Mouse (Mus musculus) adrenal gland, postnatal 4 days (tissue): ENCODE measurements at regions not wholly inside any gene's neighbourhood (a gene's known extent, or its start where the extent isn't known, plus 50 kb on each side); places are given as distances from the start of the nearest gene placed in this dataset.

Experiments
- DNase-seq, 2 experiments: peaks; one replicate each; pipeline ENCODE4 v3.0.0; 2021 to 2022; ENCODE audit warnings: low spot score in 2 of 2, mixed read lengths in 2 of 2

GRCm38 (mm10) chr17:54214804-54215203, 84.0 kb downstream of the Slc5a7 start:
- no peak for DNase-seq

GRCm38 (mm10) chr17:54201710-54202109, 97.1 kb downstream of the Slc5a7 start:
- DNase-seq = no peak

GRCm38 (mm10) chr17:54192231-54192573, 106.6 kb downstream of the Slc5a7 start:
- no peak for DNase-seq

- DNase-seq = no peak
Measured at GRCm38 (mm10) chr17:54191526-54192230, 107.2 kb downstream of the Slc5a7 start.

GRCm38 (mm10) chr17:54188997-54189553, 109.8 kb downstream of the Slc5a7 start:
- no peak for DNase-seq

GRCm38 (mm10) chr17:54182073-54182472, 116.8 kb downstream of the Slc5a7 start:
- no peak for DNase-seq

GRCm38 (mm10) chr17:54180563-54180962, 118.3 kb downstream of the Slc5a7 start:
- no peak for DNase-seq

- DNase-seq = no peak
Measured at GRCm38 (mm10) chr17:54170762-54171161, 128.1 kb downstream of the Slc5a7 start.

- no peak for DNase-seq
Measured at GRCm38 (mm10) chr17:54168039-54168438, 130.8 kb downstream of the Slc5a7 start.

- DNase-seq = no peak
Measured at GRCm38 (mm10) chr17:54162383-54162782, 136.5 kb downstream of the Slc5a7 start.

- DNase-seq = peak in 1 of 2 experiments; percentile 13
Measured at GRCm38 (mm10) chr17:54158753-54159152, 140.1 kb downstream of the Slc5a7 start.

- DNase-seq = no peak
Measured at GRCm38 (mm10) chr17:54158330-54158729, 140.5 kb downstream of the Slc5a7 start.

GRCm38 (mm10) chr17:54155801-54156200, 143.0 kb downstream of the Slc5a7 start:
- no peak for DNase-seq

GRCm38 (mm10) chr17:54154536-54154935, 144.3 kb downstream of the Slc5a7 start:
- DNase-seq = no peak
